Mouse (Mus musculus) ovary, adult 18-20 months (tissue): ENCODE data around the gene Ptcra.
"Not testable (repeated sequence)": the region's sequence is repeated elsewhere in the genome, so short reads cannot be mapped to it uniquely, and the experiment has no call there.

Experiments used
- DNase-seq: peaks from one replicate; pipeline ENCODE4 v3.0.0; 2022; ENCODE audit warnings: low spot score, mixed read lengths

The Ptcra gene

DNA sequence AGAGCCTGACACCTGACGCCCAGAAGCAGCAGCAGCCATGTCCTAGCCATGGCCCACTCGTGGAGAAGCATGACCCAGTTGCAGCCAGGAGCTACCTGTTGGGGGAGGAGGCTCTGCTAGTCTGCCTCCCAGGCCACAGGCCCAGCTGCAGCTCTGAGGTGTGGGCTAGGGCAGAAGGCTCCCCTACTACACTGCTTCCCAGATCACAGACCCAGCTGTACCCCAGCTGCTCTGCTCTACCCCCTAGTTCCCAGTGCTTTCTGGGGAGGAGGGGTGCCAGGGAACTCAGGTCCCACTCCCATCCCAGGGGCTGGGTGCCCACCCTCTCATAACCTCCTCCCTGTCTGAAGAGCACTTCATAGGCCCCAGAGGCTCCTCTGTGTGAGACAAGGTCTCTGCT lies at the start of gene Ptcra:
TSS of gene Ptcra (minus strand) at position 169 of the 400 bp plus-strand sequence.
- no peak for DNase-seq

DNA sequence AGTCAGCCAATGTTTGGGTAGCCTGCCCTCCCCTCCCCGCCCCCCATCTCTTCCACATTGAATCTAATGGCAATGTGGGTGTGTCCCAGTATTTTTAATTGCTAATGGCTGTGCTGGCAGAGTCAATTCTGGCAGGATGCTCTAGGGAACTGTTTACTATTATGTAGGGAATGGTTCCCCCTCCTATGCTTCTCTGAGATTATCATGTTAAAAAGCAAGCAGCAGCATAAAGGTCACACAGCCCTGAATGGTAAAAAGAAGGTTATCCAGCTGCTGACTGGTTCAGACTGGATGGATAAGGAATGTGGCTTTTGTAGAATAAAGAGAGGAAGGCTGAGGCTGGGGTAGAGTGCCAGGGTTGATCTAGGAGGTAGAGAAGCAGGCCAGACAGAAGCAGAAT lies 48.9 kb upstream of the Ptcra start:
- DNase-seq = no peak

GRCm38 (mm10) chr17:46810672-46811071 lies 47.2 kb upstream of the Ptcra start:
- no peak for DNase-seq

DNA sequence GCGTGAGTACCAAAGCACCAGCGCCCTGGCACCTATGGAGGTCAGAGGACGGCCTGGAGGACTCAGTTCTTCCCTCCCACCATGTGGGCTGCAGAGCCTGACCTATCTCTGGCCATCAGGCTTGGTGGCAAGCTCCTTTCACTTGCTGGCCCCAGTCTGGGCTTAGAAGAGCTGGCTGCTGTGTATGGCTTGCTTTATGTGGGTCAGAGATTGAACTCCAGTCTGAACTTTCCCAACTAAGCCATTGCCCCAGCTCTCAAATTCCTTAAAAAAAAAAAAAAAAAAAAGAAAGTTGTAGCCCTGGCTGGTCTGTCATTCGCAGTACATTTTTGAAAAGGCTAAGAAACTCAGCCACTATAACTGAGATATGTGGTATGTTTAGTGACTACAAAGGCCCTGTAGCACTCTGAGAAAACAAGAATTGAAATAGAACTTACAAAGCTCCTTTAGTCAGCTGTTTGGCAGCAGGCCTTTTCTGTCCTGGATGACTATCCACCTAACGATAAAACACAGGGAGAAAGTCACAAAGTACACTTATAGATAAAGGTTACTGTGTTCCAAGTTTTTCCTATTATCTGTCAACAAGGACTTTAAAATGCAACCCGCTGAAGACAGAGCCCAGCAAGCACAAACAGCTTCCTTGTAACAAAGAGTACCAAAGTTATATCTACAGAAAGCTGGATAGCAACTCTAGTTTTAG lies 45.8 kb upstream of the Ptcra start:
- no peak for DNase-seq

DNA sequence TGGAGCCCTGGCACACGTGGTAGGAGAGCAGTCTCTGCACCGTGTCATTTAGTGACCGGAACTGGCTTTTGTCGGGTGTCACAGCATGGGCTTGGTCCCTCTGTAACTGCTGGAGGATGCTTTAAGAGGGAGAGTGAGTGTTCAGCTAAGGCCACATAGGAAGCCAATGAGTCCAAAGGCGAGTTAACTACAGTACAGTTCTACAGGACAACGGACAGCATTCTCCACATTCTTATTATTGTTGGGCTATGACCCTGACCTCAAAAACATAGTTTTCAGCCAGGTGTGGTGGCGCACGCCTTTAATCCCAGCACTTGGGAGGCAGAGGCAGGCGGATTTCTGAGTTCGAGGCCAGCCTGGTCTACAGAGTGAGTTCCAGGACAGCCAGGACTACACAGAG lies 44.9 kb upstream of the Ptcra start:
- DNase-seq = no peak

DNA sequence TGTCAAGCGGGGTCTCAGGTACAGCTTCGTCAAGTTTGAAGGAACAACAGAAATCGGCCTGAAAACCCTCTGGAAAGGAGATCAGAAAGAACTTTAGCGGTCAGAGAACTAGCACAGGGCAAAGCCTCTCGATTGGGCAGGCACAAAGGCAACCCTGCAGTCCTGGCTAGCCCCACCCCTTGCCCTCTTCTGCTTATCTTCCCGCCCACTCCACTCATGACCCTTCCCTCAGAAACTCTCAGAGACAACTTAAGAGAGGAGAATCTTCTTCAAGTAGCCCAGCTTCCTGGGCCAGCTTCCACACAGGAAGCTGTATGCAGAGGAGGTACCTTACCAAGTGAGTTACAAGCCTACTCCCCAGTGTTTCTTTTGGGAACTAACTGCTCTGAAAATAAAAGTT lies 38.2 kb upstream of the Ptcra start:
- no peak for DNase-seq

GRCm38 (mm10) chr17:46799680-46800079 lies 36.2 kb upstream of the Ptcra start:
- no peak for DNase-seq

DNA sequence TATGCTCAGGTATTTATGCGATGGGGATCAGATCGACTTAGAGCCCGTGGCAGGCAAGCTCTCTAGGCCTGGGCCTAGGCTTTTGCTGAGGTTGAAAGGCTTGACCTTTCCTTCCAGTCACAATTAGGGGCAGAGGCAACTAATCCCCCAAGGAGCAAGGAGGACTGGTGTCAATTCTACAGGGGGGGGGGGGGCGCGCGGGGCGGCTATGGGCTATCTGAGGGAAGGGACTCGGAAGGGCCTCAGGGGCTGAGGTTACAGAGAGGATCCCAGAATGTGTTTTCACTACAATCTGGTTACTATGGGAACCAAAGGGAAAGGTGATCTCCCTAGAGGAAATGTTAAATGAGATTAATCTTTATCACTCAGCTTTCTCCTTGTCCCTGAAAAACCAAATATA lies 33.9 kb upstream of the Ptcra start:
- DNase-seq = no peak

DNA sequence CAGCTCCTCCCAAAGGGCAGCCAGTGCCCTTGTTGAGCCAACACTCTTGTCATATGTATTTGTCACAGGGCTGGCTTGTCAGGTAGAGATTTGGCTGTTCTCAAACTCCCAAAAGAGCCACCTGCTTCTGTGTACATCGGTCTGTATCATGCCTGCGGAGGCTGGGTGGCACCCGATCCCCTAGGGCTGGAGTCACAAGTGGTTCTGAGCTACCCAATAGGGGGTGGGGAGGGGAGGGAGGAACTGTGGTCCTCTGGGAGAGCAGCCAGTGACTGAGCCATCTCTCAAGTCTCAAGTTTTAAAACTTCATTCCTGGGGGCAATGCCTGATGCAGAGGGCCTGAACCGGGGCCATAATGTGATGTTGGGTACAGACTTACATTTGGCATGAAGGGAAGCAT lies 33.2 kb upstream of the Ptcra start:
- no peak for DNase-seq

DNA sequence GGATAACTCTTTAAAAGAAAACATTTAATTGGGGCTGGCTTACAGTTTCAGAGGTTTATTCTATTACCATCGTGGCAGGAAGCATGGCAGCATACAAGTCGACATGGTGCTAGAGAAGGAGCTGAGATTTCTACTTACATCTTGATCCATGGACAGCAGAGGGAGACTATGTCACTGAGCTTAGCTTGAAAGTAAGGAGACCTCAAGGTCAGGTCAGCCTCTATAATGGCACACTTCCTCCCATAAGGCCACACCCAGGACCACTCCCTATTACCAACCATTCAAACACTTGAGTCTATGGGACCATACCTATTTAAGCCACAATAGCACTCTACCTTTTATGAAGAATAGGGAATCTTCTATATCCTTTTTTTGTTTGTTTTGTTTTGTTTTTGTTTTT lies 29.5 kb upstream of the Ptcra start:
- DNase-seq = no peak

DNA sequence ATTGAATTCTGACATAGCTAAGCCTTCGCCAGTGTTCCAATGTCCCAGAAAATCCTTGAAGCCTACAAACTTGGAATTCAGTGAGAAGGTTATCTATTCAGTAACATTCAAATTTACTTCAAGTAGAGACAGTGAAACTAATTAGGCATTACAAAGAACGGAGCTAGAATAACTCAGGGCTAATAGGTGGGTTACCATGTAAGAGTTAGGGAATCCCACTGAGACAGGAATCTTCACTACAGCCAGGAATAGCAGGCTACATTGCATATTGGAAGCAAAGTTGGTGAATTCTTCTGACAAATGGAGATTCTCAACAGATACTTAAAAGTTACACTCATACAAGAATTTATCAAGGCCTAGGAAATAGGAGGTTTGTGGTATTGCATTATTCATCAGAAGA lies 24.5 kb upstream of the Ptcra start:
- not testable (repeated sequence) for DNase-seq

DNA sequence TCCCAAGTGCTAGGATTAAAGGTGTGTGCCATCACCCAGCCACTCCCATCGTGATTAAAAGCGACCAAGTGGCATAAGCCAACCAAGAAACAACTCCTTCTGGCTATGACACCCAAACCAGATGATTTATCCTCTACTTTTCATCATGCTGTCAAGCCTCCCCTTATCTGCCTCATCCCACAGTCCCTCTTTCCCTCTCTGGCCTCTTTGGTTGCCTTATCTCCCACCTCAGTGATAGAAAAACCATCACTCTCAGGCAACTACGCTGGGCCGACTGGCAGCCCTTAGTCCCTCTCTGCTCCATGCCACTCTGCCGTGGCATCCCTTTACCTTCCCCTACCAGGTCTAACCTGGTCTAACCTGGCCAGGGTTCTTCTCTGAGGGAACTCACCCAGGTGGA lies 23.4 kb upstream of the Ptcra start:
- DNase-seq = no peak

- DNase-seq = no peak
These were observed 19.7 kb upstream of the Ptcra start for GRCm38 (mm10) chr17:46783222-46783565.

DNA sequence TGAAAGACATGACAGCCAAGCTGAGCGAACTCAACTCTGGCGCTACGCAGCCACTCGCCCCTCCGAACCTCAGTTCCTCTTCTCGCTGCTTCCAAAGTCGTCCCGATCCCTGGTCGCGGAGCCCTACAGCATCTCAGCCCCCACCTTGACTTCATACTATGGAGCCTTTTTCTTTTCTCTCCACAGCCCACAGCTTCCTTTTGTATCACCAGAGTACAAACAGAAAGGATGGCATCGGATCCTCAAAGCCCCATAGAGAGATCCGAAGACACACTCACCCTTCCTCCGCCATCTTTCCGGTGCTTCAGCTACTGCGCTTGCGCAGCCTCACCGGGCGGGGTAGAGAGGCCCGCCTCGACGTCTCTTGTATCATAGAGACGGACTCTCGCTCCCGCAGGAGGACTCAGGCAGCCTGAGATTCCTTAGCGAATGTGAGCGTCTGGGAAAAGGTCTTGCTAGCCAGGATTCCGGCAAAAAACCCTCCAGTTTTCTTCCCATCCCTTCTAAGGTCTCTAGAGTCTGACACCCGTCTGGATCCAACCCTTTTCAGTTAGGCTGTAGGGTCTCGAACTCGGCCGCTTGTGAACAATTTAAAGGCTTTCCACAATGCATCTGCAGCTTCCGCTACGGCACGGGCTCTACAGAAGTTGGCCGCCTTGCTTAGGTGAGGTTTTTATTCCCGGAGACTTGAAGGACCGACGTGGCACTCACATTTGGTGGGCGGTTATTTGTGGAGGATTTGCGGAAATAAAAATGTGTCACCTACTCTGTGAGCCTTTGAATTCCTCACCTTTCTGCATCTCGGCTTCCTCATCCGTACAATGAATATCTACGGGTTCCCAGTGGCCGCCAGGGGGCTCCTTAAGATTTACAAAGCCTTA lies 19.1 kb upstream of the Ptcra start, which contains the start of gene Rpl7l1:
TSS of gene Rpl7l1 (minus strand) at position 332 of the 881 bp plus-strand sequence.
- peak; percentile 87 for DNase-seq

GRCm38 (mm10) chr17:46781876-46782275 lies 18.4 kb upstream of the Ptcra start:
- DNase-seq = no peak

GRCm38 (mm10) chr17:46776087-46776486 lies 12.6 kb upstream of the Ptcra start:
- DNase-seq = no peak

DNA sequence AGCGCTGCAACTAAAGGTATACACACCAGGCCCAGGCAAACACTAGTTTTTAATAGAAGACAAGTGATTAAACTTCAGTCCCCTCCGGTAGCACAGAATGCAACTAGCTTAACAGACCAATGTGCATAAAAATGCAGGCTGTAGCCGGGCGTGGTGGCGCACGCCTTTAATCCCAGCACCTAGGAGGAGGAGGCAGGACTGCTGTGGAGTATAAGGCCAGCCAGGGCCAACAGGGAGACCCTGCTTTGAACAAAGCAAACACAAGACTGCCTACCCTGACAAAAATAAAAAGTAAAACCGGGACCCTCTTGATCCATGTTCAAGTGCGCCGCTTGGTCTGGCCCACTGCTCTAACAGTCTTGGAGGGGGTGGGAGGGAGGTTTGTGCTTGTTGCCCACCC lies 11.6 kb upstream of the Ptcra start:
- DNase-seq = no peak

DNA sequence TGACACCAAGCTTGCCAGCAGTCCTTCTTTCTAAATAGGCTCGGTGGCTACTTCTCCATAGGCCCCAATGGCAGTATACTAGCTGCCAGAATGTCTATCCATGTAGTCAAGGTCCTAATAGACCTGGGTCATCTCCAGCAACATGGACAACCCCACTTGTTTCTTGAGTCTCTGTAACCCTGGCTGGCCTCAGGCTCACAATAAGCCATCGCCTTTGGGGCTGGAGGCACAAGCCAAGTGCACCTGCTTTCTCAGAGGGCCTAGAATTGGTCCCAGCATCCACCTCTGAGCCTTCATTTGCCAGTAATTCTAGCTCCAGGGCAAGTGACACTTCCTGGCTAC lies 10.6 kb upstream of the Ptcra start:
- DNase-seq = no peak

GRCm38 (mm10) chr17:46773278-46774130 lies 10.0 kb upstream of the Ptcra start:
- no peak for DNase-seq

DNA sequence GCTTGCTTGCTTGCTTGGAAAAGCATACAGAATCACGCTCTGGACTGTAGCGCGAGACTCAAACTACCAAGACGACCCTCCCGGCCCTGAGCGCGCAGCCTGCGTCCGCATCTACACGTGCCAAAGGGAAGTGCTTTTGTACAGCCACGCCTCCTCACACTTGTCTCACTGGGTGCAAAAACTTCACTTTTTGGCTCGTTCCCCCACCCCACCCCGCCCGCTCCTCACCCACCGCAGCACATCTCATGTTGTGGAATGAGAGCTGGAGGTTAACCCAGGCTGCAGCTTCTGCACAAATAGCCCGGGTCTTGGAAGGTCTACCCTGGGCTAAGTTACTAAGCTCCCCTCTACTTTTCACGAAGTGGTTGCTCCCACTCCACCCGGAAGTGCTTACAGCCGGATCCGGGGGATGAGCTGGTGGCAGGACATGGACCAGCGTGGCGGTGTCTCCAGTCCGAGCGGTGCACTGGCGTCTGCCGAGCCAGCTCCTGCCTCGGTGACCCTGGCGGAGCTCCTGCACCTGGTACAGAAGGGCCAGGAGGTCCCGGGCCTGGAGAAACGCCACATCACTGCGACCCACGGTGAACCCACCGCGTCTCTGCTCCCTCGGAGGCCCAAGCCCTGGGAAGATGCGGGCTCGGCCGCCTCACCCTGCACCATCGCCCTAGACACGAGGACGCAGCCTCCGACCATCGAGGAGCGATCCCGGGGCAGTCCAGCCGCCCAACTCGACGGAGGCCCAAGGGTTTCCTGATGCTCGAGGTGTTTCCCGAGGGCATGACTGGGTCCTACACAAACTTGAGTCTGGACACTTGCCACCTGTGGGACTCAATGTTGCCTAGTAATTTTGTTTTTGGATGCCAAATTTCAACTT lies 9.1 kb upstream of the Ptcra start, which contains the start of gene 2310039H08Rik:
TSS of gene 2310039H08Rik (plus strand) at position 232 of the 874 bp plus-strand sequence.
- peak; percentile 77 for DNase-seq

- DNase-seq = no peak
These were observed 8.5 kb upstream of the Ptcra start for GRCm38 (mm10) chr17:46772038-46772403.

DNA sequence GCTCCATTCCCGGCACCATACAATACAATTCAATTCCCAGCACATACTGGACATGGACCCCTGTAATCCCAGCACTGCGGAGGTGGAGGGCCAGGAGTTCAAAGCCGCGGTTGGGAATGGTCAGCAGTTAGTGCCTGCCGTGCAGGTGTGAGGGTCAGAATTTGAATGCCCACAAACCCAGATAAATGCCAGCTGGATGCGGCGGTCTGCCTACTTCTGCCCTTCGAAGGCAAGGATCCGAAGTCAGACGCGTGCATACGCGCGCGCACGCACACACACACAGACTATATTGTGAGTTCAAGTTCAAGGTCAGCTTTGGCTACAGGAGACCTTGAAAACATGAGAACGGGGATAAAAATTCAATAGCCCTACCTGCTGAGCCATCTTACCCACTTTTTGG lies 8.1 kb upstream of the Ptcra start:
- DNase-seq = no peak
